Mouse (Mus musculus): Measurements from ENCODE around the gene Zfp169. TPM values are rescaled to one million over a fixed set of nuclear protein-coding genes. Genes with fewer than 3 reads are reported as not detected.
"Not testable (repeated sequence)": the region's sequence is repeated elsewhere in the genome, so short reads cannot be mapped to it uniquely, and the experiment has no call there.

Gene Zfp169
- polyA plus RNA-seq, 1 experiment from 2014 or later = 7.9 TPM

DNA sequence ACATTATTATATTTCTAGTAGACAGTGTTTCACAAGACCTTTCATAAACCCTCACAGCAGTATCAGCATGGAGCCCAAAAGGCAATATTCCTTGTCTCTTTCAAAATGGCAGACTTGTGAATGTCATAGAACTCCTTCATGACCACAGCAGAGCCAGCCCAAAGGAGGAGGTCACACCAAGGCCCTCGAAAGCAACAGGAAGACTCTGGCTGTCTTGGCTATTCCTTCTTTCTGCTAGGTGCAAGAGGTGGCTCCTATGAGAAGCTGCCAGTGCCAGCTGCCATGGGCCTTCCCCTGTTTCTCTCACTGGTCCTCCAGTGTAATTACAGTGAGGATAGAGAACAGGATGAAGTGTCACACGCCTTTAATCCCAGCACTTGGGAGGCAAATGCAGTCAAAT, 15.8 kb upstream of the Zfp169 start:
- Histone ChIP-seq H3K27me3 (ENCODE audit: control insufficient read depth, insufficient read depth, low read length) (no peaks in the 10 kb centered on the region), H3K4me2 (replicated peaks; ENCODE audit: low read depth, low read length) (no peak overlapping the region), H3K36me3 (ENCODE audit: control insufficient read depth, insufficient read depth, low read length) (no peaks in the 10 kb centered on the region), H3K9ac (ENCODE audit: low read depth, low read length) (no peak overlapping the region), H3K4me3 (ENCODE audit: low read depth, low read length) (no peak overlapping the region), H3K27ac (ENCODE audit: low read depth, low read length) (no peak overlapping the region), H3K4me1 (replicated peaks; ENCODE audit: control insufficient read depth, insufficient read depth, low read length) (no peaks in the 10 kb centered on the region), H3K9me3 (ENCODE audit: control insufficient read depth, low read length) (no peaks in the 10 kb centered on the region)
- WGBS = 61% methylated on average over 2 of the region's 2 CpGs
- DNase-seq (ENCODE audit: low spot score) = no peak
- no peak for ATAC-seq (ENCODE audit: low FRiP score)

- peak; percentile 85 for DNase-seq (ENCODE audit: low spot score)
Measured at GRCm38 (mm10) chr13:48528123-48528871, 15.0 kb upstream of the Zfp169 start.

DNA sequence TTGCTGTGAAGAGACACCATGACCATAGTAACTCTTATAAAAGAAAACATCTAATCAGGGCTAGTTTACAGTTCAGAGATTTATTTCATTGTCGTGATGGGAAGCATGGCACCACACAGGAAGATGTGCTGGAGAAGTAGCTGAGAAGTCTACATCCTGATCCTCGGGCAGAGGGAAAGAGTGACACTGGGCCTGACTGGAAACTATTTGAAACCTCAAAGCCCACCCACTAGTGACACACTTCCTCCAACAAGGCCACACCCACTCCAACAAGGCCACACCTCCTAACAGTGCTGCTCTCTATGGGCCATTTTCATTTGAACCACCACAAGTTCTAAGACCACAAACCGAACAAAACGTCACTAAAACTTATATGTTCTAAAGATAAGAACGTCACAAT, 12.5 kb upstream of the Zfp169 start:
- no peaks in the 10 kb centered on the region for H3K9me3 ChIP-seq (ENCODE audit: control insufficient read depth, low read length)
- H3K27ac ChIP-seq (ENCODE audit: low read depth, low read length) = no peak overlapping the region
- 85% methylated on average over 5 of the region's 5 CpGs for WGBS
- DNase-seq (ENCODE audit: low spot score) = no peak
- no peak overlapping the region for H3K9ac ChIP-seq (ENCODE audit: low read depth, low read length)
- H3K4me1 ChIP-seq (replicated peaks; ENCODE audit: control insufficient read depth, insufficient read depth, low read length) = no peaks in the 10 kb centered on the region
- H3K4me2 ChIP-seq (replicated peaks; ENCODE audit: low read depth, low read length) = no peak overlapping the region
- H3K4me3 ChIP-seq (ENCODE audit: low read depth, low read length) = no peak overlapping the region
- ATAC-seq (ENCODE audit: low FRiP score) = no peak
- H3K27me3 ChIP-seq (ENCODE audit: control insufficient read depth, insufficient read depth, low read length) = no peaks in the 10 kb centered on the region
- H3K36me3 ChIP-seq (ENCODE audit: control insufficient read depth, insufficient read depth, low read length) = no peaks in the 10 kb centered on the region

More at GRCm38 (mm10) chr13:48528123-48528871, 15.0 kb upstream of the Zfp169 start:
- H3K4me3 ChIP-seq (ENCODE audit: low read depth, low read length) = no peak overlapping the region
- H3K9ac ChIP-seq (ENCODE audit: low read depth, low read length) = no peak overlapping the region
- H3K27me3 ChIP-seq (ENCODE audit: control insufficient read depth, insufficient read depth, low read length) = no peaks in the 10 kb centered on the region
- no peak overlapping the region for H3K27ac ChIP-seq (ENCODE audit: low read depth, low read length)
- WGBS = 51% methylated on average over 15 of the region's 15 CpGs
- no peaks in the 10 kb centered on the region for H3K9me3 ChIP-seq (ENCODE audit: control insufficient read depth, low read length)
- H3K36me3 ChIP-seq (ENCODE audit: control insufficient read depth, insufficient read depth, low read length) = no peaks in the 10 kb centered on the region
- H3K4me1 ChIP-seq (replicated peaks; ENCODE audit: control insufficient read depth, insufficient read depth, low read length) = no peaks in the 10 kb centered on the region
- ATAC-seq (ENCODE audit: low FRiP score) = peak; percentile 43; the same call in 1 of the 2 replicates
- no peak overlapping the region for H3K4me2 ChIP-seq (replicated peaks; ENCODE audit: low read depth, low read length)

DNA sequence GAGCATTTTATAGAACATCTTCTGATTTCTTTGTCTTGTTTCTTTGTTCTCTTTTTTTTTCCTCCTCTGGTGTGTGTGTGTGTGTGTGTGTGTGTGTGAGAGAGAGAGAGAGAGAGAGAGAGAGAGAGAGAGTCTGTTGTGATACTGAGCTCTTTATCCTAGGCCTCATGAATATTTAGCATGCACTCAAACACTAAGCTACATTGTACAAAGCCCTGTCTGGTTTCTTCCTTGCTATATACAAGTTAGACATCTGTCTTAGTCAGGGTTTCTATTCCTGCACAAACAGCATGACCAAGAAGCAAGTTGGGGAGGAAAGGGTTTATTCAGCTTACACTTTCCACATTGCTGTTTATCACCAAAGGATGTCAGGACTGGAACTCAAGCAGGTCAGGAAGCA, 5.9 kb upstream of the Zfp169 start:
- not testable (repeated sequence) for H3K27me3 ChIP-seq (ENCODE audit: control insufficient read depth, insufficient read depth, low read length); H3K4me2 ChIP-seq (replicated peaks; ENCODE audit: low read depth, low read length); H3K9ac ChIP-seq (ENCODE audit: low read depth, low read length); DNase-seq (ENCODE audit: low spot score); H3K4me1 ChIP-seq (replicated peaks; ENCODE audit: control insufficient read depth, insufficient read depth, low read length); H3K4me3 ChIP-seq (ENCODE audit: low read depth, low read length); ATAC-seq (ENCODE audit: low FRiP score); H3K9me3 ChIP-seq (ENCODE audit: control insufficient read depth, low read length); H3K36me3 ChIP-seq (ENCODE audit: control insufficient read depth, insufficient read depth, low read length)
- H3K27ac ChIP-seq (ENCODE audit: low read depth, low read length) = 0 out of 2 replicates have a peak overlapping the region, but pooled peaks have one; percentile 17

DNA sequence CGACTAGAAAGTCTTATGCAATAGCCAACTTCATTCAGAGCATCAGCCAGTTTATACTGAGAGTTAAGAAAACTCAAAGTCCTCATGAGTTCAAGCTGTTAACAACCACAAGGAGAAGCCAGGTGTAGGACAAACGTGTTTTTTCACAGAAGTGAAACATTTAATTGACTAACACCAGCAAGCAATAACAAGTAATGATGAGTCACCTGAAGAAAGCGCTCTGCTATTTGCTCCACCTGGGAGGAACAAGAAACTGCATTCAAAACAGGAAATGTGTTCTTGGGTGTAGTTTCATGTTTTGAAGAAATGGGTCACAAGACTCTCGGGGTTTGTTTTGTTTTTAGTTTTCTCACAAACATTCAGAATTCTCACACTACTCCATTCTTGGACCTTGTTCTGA, 2.6 kb upstream of the Zfp169 start:
- ATAC-seq (ENCODE audit: low FRiP score) = no peak
- no peak for DNase-seq (ENCODE audit: low spot score)
- Histone ChIP-seq H3K27me3 (ENCODE audit: control insufficient read depth, insufficient read depth, low read length) (no peaks in the 10 kb centered on the region), H3K27ac (ENCODE audit: low read depth, low read length) (no peak overlapping the region), H3K4me3 (ENCODE audit: low read depth, low read length) (no peak overlapping the region), H3K4me1 (replicated peaks; ENCODE audit: control insufficient read depth, insufficient read depth, low read length) (peaks cover 3% of the 10 kb centered on the region; the same call in 1 of the 2 replicates), H3K4me2 (replicated peaks; ENCODE audit: low read depth, low read length) (no peak overlapping the region), H3K36me3 (ENCODE audit: control insufficient read depth, insufficient read depth, low read length) (no peaks in the 10 kb centered on the region), H3K9ac (ENCODE audit: low read depth, low read length) (no peak overlapping the region), H3K9me3 (ENCODE audit: control insufficient read depth, low read length) (peaks cover 3% of the 10 kb centered on the region; the same call in 1 of the 2 replicates)
- WGBS = 93% methylated on average over 4 of the region's 4 CpGs

DNA sequence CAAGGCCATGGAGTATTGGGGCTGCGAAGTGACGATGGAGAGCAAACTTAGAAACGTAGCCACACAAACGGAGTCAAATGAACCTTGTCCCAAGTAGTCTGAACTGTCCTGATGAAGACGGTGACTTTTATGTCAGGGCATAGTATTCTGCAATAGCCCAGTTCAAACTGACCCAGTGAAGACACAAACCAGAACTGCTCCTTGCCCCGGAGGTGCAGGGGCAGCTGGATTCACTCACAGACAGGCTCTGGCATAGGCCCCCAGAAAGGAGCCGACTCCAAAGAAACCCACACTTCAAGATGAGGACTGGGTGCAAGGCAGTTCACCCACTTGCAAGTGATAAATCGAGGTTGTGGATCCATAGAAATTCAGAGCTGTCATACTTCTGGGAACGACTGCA, 4.6 kb downstream of the Zfp169 start:
- H3K9ac ChIP-seq (ENCODE audit: low read depth, low read length) = no peak overlapping the region
- H3K4me2 ChIP-seq (replicated peaks; ENCODE audit: low read depth, low read length) = no peak overlapping the region
- H3K27ac ChIP-seq (ENCODE audit: low read depth, low read length) = no peak overlapping the region
- 95% methylated on average over 9 of the region's 9 CpGs for WGBS
- H3K27me3 ChIP-seq (ENCODE audit: control insufficient read depth, insufficient read depth, low read length) = no peaks in the 10 kb centered on the region
- H3K9me3 ChIP-seq (ENCODE audit: control insufficient read depth, low read length) = no peaks in the 10 kb centered on the region
- peaks cover 3% of the 10 kb centered on the region; the same call in 1 of the 2 replicates for H3K4me1 ChIP-seq (replicated peaks; ENCODE audit: control insufficient read depth, insufficient read depth, low read length)
- no peaks in the 10 kb centered on the region for H3K36me3 ChIP-seq (ENCODE audit: control insufficient read depth, insufficient read depth, low read length)
- H3K4me3 ChIP-seq (ENCODE audit: low read depth, low read length) = no peak overlapping the region
- DNase-seq (ENCODE audit: low spot score) = no peak
- ATAC-seq (ENCODE audit: low FRiP score) = no peak

DNA sequence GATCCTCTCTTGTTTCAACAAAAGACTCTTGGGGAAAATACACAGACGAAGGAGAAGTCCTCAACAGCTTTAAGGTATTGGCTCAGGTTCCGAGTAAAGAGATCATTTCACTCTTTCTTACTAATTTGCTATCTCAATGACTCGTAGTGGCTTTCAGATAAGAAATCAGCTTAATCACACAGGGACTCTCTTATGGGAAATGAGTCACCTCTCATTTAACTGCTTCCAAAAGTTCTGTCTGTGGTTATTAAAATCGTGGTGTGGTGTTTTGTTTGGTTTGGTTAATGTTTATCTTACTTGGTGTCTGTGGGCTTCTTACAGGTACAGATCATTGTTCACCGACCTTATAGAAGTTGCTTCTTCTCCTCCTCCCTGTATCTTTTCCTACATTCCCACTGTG, 10.8 kb downstream of the Zfp169 start:
- H3K9ac ChIP-seq (ENCODE audit: low read depth, low read length) = no peak overlapping the region
- no peak overlapping the region for H3K4me3 ChIP-seq (ENCODE audit: low read depth, low read length)
- no peaks in the 10 kb centered on the region for H3K9me3 ChIP-seq (ENCODE audit: control insufficient read depth, low read length)
- DNase-seq (ENCODE audit: low spot score) (no peak), ATAC-seq (ENCODE audit: low FRiP score) (no peak)
- H3K27ac ChIP-seq (ENCODE audit: low read depth, low read length) = no peak overlapping the region
- no peaks in the 10 kb centered on the region; the same call in 1 of the 2 replicates for H3K4me1 ChIP-seq (replicated peaks; ENCODE audit: control insufficient read depth, insufficient read depth, low read length)
- peaks cover 4% of the 10 kb centered on the region; the same call in 1 of the 2 replicates for H3K36me3 ChIP-seq (ENCODE audit: control insufficient read depth, insufficient read depth, low read length)
- no peak overlapping the region for H3K4me2 ChIP-seq (replicated peaks; ENCODE audit: low read depth, low read length)
- no peaks in the 10 kb centered on the region for H3K27me3 ChIP-seq (ENCODE audit: control insufficient read depth, insufficient read depth, low read length)
- WGBS = 85% methylated on average over 5 of the region's 5 CpGs

- Histone ChIP-seq H3K27me3 (ENCODE audit: control insufficient read depth, insufficient read depth, low read length) (no peaks in the 10 kb centered on the region), H3K27ac (ENCODE audit: low read depth, low read length) (no peak overlapping the region), H3K36me3 (ENCODE audit: control insufficient read depth, insufficient read depth, low read length) (peaks cover 4% of the 10 kb centered on the region; the same call in 1 of the 2 replicates), H3K9me3 (ENCODE audit: control insufficient read depth, low read length) (no peaks in the 10 kb centered on the region; the same call in 1 of the 2 replicates), H3K9ac (ENCODE audit: low read depth, low read length) (no peak overlapping the region), H3K4me2 (replicated peaks; ENCODE audit: low read depth, low read length) (no peak overlapping the region), H3K4me3 (ENCODE audit: low read depth, low read length) (no peak overlapping the region), H3K4me1 (replicated peaks; ENCODE audit: control insufficient read depth, insufficient read depth, low read length) (no peaks in the 10 kb centered on the region; the same call in 1 of the 2 replicates)
- DNase-seq (ENCODE audit: low spot score) (no peak), ATAC-seq (ENCODE audit: low FRiP score) (no peak)
- 74% methylated on average over 4 of the region's 4 CpGs for WGBS
Measured at GRCm38 (mm10) chr13:48498676-48499075, 14.6 kb downstream of the Zfp169 start.

GRCm38 (mm10) chr13:48497693-48498221, 15.5 kb downstream of the Zfp169 start:
- Histone ChIP-seq H3K9me3 (ENCODE audit: control insufficient read depth, low read length) (no peaks in the 10 kb centered on the region; the same call in 1 of the 2 replicates), H3K9ac (ENCODE audit: low read depth, low read length) (no peak overlapping the region), H3K27me3 (ENCODE audit: control insufficient read depth, insufficient read depth, low read length) (no peaks in the 10 kb centered on the region), H3K4me3 (ENCODE audit: low read depth, low read length) (peak overlapping the region; percentile 26; the same call in 1 of the 2 replicates), H3K27ac (ENCODE audit: low read depth, low read length) (no peak overlapping the region), H3K36me3 (ENCODE audit: control insufficient read depth, insufficient read depth, low read length) (peaks cover 2% of the 10 kb centered on the region; the same call in 1 of the 2 replicates), H3K4me1 (replicated peaks; ENCODE audit: control insufficient read depth, insufficient read depth, low read length) (no peaks in the 10 kb centered on the region; the same call in 1 of the 2 replicates), H3K4me2 (replicated peaks; ENCODE audit: low read depth, low read length) (peak overlapping the region; percentile 40)
- 13% methylated on average over 15 of the region's 15 CpGs for WGBS
- DNase-seq (ENCODE audit: low spot score) = peak; percentile 88
- ATAC-seq (ENCODE audit: low FRiP score) = peak; percentile 99
